Mouse (Mus musculus): ENCODE measurements around the gene Pex26. TPM values are rescaled to one million over a fixed set of nuclear protein-coding genes. Genes with fewer than 3 reads are reported as not detected.

The Pex26 gene
- polyA plus RNA-seq, 1 experiment from 2014 or later = 13.4 TPM

GRCm38 (mm10) chr6:121156030-121156429 is 27.4 kb upstream of the Pex26 start:
- Histone ChIP-seq H3K36me3 (ENCODE audit: control insufficient read depth, insufficient read depth, low read length) (no peaks in the 10 kb centered on the region), H3K27ac (ENCODE audit: low read length) (no peak overlapping the region), H3K9ac (ENCODE audit: low read depth, low read length) (no peak overlapping the region), H3K27me3 (replicated peaks; ENCODE audit: control insufficient read depth, insufficient read depth, low read length) (no peaks in the 10 kb centered on the region), H3K9me3 (ENCODE audit: control insufficient read depth, low read length) (no peaks in the 10 kb centered on the region), H3K4me1 (ENCODE audit: control insufficient read depth, insufficient read depth, low read length) (peaks cover 25% of the 10 kb centered on the region), H3K4me3 (ENCODE audit: low read length) (no peak overlapping the region), H3K4me2 (ENCODE audit: low read depth, low read length) (no peak overlapping the region)
- WGBS = 66% methylated on average over 2 of the region's 2 CpGs
- ATAC-seq = 0 out of 2 replicates have a peak, but pooled peaks have one; percentile 25

GRCm38 (mm10) chr6:121159616-121160015 is 23.9 kb upstream of the Pex26 start:
- Histone ChIP-seq H3K36me3 (ENCODE audit: control insufficient read depth, insufficient read depth, low read length) (no peaks in the 10 kb centered on the region), H3K9me3 (ENCODE audit: control insufficient read depth, low read length) (no peaks in the 10 kb centered on the region), H3K27ac (ENCODE audit: low read length) (no peak overlapping the region), H3K4me2 (ENCODE audit: low read depth, low read length) (no peak overlapping the region), H3K27me3 (replicated peaks; ENCODE audit: control insufficient read depth, insufficient read depth, low read length) (no peaks in the 10 kb centered on the region), H3K4me3 (ENCODE audit: low read length) (no peak overlapping the region), H3K4me1 (ENCODE audit: control insufficient read depth, insufficient read depth, low read length) (peaks cover 23% of the 10 kb centered on the region), H3K9ac (ENCODE audit: low read depth, low read length) (no peak overlapping the region)
- WGBS = 72% methylated on average over 5 of the region's 5 CpGs
- peak; percentile 54 for ATAC-seq

GRCm38 (mm10) chr6:121160126-121160525 is 23.3 kb upstream of the Pex26 start:
- no peak overlapping the region for H3K4me2 ChIP-seq (ENCODE audit: low read depth, low read length)
- H3K36me3 ChIP-seq (ENCODE audit: control insufficient read depth, insufficient read depth, low read length) = no peaks in the 10 kb centered on the region
- no peaks in the 10 kb centered on the region for H3K9me3 ChIP-seq (ENCODE audit: control insufficient read depth, low read length)
- H3K27ac ChIP-seq (ENCODE audit: low read length) = no peak overlapping the region
- H3K4me1 ChIP-seq (ENCODE audit: control insufficient read depth, insufficient read depth, low read length) = peaks cover 23% of the 10 kb centered on the region
- no peak overlapping the region for H3K9ac ChIP-seq (ENCODE audit: low read depth, low read length)
- peak; percentile 14; the same call in 1 of the 2 replicates for ATAC-seq
- WGBS = 44% methylated on average over 6 of the region's 6 CpGs
- H3K27me3 ChIP-seq (replicated peaks; ENCODE audit: control insufficient read depth, insufficient read depth, low read length) = no peaks in the 10 kb centered on the region
- H3K4me3 ChIP-seq (ENCODE audit: low read length) = no peak overlapping the region

- H3K9me3 ChIP-seq (ENCODE audit: control insufficient read depth, low read length) = no peaks in the 10 kb centered on the region
- peaks cover 28% of the 10 kb centered on the region for H3K4me1 ChIP-seq (ENCODE audit: control insufficient read depth, insufficient read depth, low read length)
- no peaks in the 10 kb centered on the region for H3K36me3 ChIP-seq (ENCODE audit: control insufficient read depth, insufficient read depth, low read length)
- no peak overlapping the region for H3K9ac ChIP-seq (ENCODE audit: low read depth, low read length)
- no peak overlapping the region for H3K4me2 ChIP-seq (ENCODE audit: low read depth, low read length)
- H3K27me3 ChIP-seq (replicated peaks; ENCODE audit: control insufficient read depth, insufficient read depth, low read length) = no peaks in the 10 kb centered on the region
- WGBS = 54% methylated on average over 12 of the region's 12 CpGs
- no peak overlapping the region for H3K27ac ChIP-seq (ENCODE audit: low read length)
- H3K4me3 ChIP-seq (ENCODE audit: low read length) = no peak overlapping the region
- ATAC-seq = no peak
Observed at GRCm38 (mm10) chr6:121162616-121163015, 20.9 kb upstream of the Pex26 start.

GRCm38 (mm10) chr6:121166098-121166552 is 17.3 kb upstream of the Pex26 start:
- Histone ChIP-seq H3K4me1 (ENCODE audit: control insufficient read depth, insufficient read depth, low read length) (peaks cover 18% of the 10 kb centered on the region), H3K27me3 (replicated peaks; ENCODE audit: control insufficient read depth, insufficient read depth, low read length) (no peaks in the 10 kb centered on the region), H3K4me2 (ENCODE audit: low read depth, low read length) (peak overlapping the region; percentile 35), H3K9me3 (ENCODE audit: control insufficient read depth, low read length) (no peaks in the 10 kb centered on the region), H3K27ac (ENCODE audit: low read length) (peak overlapping the region; percentile 57), H3K9ac (ENCODE audit: low read depth, low read length) (peak overlapping the region; percentile 32; the same call in 1 of the 2 replicates), H3K4me3 (ENCODE audit: low read length) (no peak overlapping the region), H3K36me3 (ENCODE audit: control insufficient read depth, insufficient read depth, low read length) (no peaks in the 10 kb centered on the region)
- peak; percentile 92 for ATAC-seq
- 21% methylated on average over 10 of the region's 10 CpGs for WGBS

- Histone ChIP-seq H3K4me1 (ENCODE audit: control insufficient read depth, insufficient read depth, low read length) (peaks cover 14% of the 10 kb centered on the region), H3K27me3 (replicated peaks; ENCODE audit: control insufficient read depth, insufficient read depth, low read length) (no peaks in the 10 kb centered on the region), H3K4me2 (ENCODE audit: low read depth, low read length) (no peak overlapping the region), H3K4me3 (ENCODE audit: low read length) (no peak overlapping the region), H3K9me3 (ENCODE audit: control insufficient read depth, low read length) (no peaks in the 10 kb centered on the region), H3K27ac (ENCODE audit: low read length) (no peak overlapping the region), H3K36me3 (ENCODE audit: control insufficient read depth, insufficient read depth, low read length) (no peaks in the 10 kb centered on the region), H3K9ac (ENCODE audit: low read depth, low read length) (no peak overlapping the region)
- WGBS = 73% methylated on average over 7 of the region's 7 CpGs
- ATAC-seq = no peak
Observed at GRCm38 (mm10) chr6:121167381-121167975, 16.0 kb upstream of the Pex26 start.

- H3K4me1 ChIP-seq (ENCODE audit: control insufficient read depth, insufficient read depth, low read length) = peaks cover 6% of the 10 kb centered on the region
- 70% methylated on average over 6 of the region's 6 CpGs for WGBS
- no peak overlapping the region for H3K4me2 ChIP-seq (ENCODE audit: low read depth, low read length)
- no peak overlapping the region for H3K9ac ChIP-seq (ENCODE audit: low read depth, low read length)
- no peaks in the 10 kb centered on the region for H3K9me3 ChIP-seq (ENCODE audit: control insufficient read depth, low read length)
- ATAC-seq = no peak
- no peaks in the 10 kb centered on the region for H3K36me3 ChIP-seq (ENCODE audit: control insufficient read depth, insufficient read depth, low read length)
- no peaks in the 10 kb centered on the region for H3K27me3 ChIP-seq (replicated peaks; ENCODE audit: control insufficient read depth, insufficient read depth, low read length)
- no peak overlapping the region for H3K4me3 ChIP-seq (ENCODE audit: low read length)
- no peak overlapping the region for H3K27ac ChIP-seq (ENCODE audit: low read length)
Observed at GRCm38 (mm10) chr6:121171102-121171501, 12.4 kb upstream of the Pex26 start.

GRCm38 (mm10) chr6:121173471-121173870 is 10.0 kb upstream of the Pex26 start:
- Histone ChIP-seq H3K27me3 (replicated peaks; ENCODE audit: control insufficient read depth, insufficient read depth, low read length) (no peaks in the 10 kb centered on the region), H3K27ac (ENCODE audit: low read length) (no peak overlapping the region), H3K4me2 (ENCODE audit: low read depth, low read length) (no peak overlapping the region), H3K9me3 (ENCODE audit: control insufficient read depth, low read length) (no peaks in the 10 kb centered on the region), H3K4me1 (ENCODE audit: control insufficient read depth, insufficient read depth, low read length) (peaks cover 11% of the 10 kb centered on the region), H3K9ac (ENCODE audit: low read depth, low read length) (peak overlapping the region; percentile 20; the same call in 1 of the 2 replicates), H3K36me3 (ENCODE audit: control insufficient read depth, insufficient read depth, low read length) (no peaks in the 10 kb centered on the region), H3K4me3 (ENCODE audit: low read length) (no peak overlapping the region)
- WGBS = 42% methylated on average over 5 of the region's 5 CpGs
- ATAC-seq = no peak

GRCm38 (mm10) chr6:121174761-121175160 is 8.7 kb upstream of the Pex26 start:
- Histone ChIP-seq H3K27me3 (replicated peaks; ENCODE audit: control insufficient read depth, insufficient read depth, low read length) (no peaks in the 10 kb centered on the region), H3K4me1 (ENCODE audit: control insufficient read depth, insufficient read depth, low read length) (peaks cover 11% of the 10 kb centered on the region), H3K4me2 (ENCODE audit: low read depth, low read length) (no peak overlapping the region), H3K9ac (ENCODE audit: low read depth, low read length) (no peak overlapping the region), H3K36me3 (ENCODE audit: control insufficient read depth, insufficient read depth, low read length) (no peaks in the 10 kb centered on the region), H3K9me3 (ENCODE audit: control insufficient read depth, low read length) (no peaks in the 10 kb centered on the region), H3K27ac (ENCODE audit: low read length) (no peak overlapping the region), H3K4me3 (ENCODE audit: low read length) (no peak overlapping the region)
- WGBS = 93% methylated on average over 6 of the region's 6 CpGs
- no peak for ATAC-seq
